Mouse (Mus musculus) forebrain, embryonic 13.5 days (tissue): ENCODE measurements at regions not wholly inside any gene's neighbourhood (a gene's known extent, or its start where the extent isn't known, plus 50 kb on each side); places are given as distances from the start of the nearest gene placed in this dataset.
A peak's percentile ranks its signal among the peaks of the same experiment; 100 is the strongest.

Experiments used
- ATAC-seq: fragments of 200-750 bp; cut with Nextera tagmentation; 2 replicates; pipeline ENCODE4 v1.8.0; 2017
- H3K27ac ChIP-seq: fragments of 300-500 bp; sonication (generic); 2 replicates; pipeline ENCODE4 v1.5.1; 2015; ENCODE audit warnings: inconsistent platforms, mild to moderate bottlenecking, moderate library complexity
- H3K27me3 ChIP-seq: fragments of 300-500 bp; sonication (generic); 2 replicates; pipeline ENCODE4 v1.6.1; 2015; ENCODE audit warnings: mild to moderate bottlenecking, inconsistent platforms
- H3K36me3 ChIP-seq: fragments of 300-500 bp; sonication (generic); 2 replicates; pipeline ENCODE4 v1.6.1; 2015; ENCODE audit warnings: mild to moderate bottlenecking, inconsistent platforms; ENCODE audit not compliant: poor library complexity, severe bottlenecking
- H3K4me1 ChIP-seq: fragments of 300-500 bp; sonication (generic); 2 replicates; pipeline ENCODE4 v1.6.1; 2015; ENCODE audit warnings: inconsistent platforms
- H3K4me2 ChIP-seq: fragments of 300-500 bp; sonication (generic); 2 replicates; pipeline ENCODE4 v1.6.1; 2015; ENCODE audit warnings: inconsistent platforms, mild to moderate bottlenecking, moderate library complexity
- H3K4me3 ChIP-seq: fragments of 300-500 bp; sonication (generic); 2 replicates; pipeline ENCODE4 v1.5.1; 2015; ENCODE audit warnings: mild to moderate bottlenecking, inconsistent platforms
- H3K9ac ChIP-seq: fragments of 300-500 bp; sonication (generic); 2 replicates; pipeline ENCODE4 v1.6.1; 2015; ENCODE audit warnings: mild to moderate bottlenecking, inconsistent platforms
- H3K9me3 ChIP-seq: fragments of 300-500 bp; sonication (generic); replicated peaks from 2 replicates; pipeline ENCODE4 v1.6.1; 2016; ENCODE audit warnings: inconsistent platforms
- WGBS: fragments of 180-500 bp; shearing (Covaris S2); methylation state at CpG from one replicate; pipeline ENCODE4 v1.1.7; 2015; 5-methylcytosine and 5-hydroxymethylcytosine counted together

GRCm38 (mm10) chr6:11647651-11648050, 259.6 kb downstream of the Ndufa4 start:
- Histone ChIP-seq H3K4me2 (no peak overlapping the region), H3K9ac (no peak overlapping the region), H3K27me3 (no peaks in the 10 kb centered on the region), H3K4me1 (no peaks in the 10 kb centered on the region), H3K4me3 (no peak overlapping the region), H3K9me3 (no peaks in the 10 kb centered on the region), H3K36me3 (no peaks in the 10 kb centered on the region), H3K27ac (no peak overlapping the region)
- WGBS, result 63% methylated on average over 1 of the region's 1 CpGs
- no peak for ATAC-seq

- no peak for ATAC-seq
- Histone ChIP-seq H3K36me3 (no peaks in the 10 kb centered on the region), H3K4me3 (no peak overlapping the region), H3K27ac (no peak overlapping the region), H3K27me3 (no peaks in the 10 kb centered on the region), H3K4me2 (no peak overlapping the region), H3K9me3 (no peaks in the 10 kb centered on the region), H3K4me1 (no peaks in the 10 kb centered on the region), H3K9ac (no peak overlapping the region)
- WGBS, result 80% methylated on average over 4 of the region's 4 CpGs
Observed at GRCm38 (mm10) chr6:11613331-11613730, 294.0 kb downstream of the Ndufa4 start.

- no peaks in the 10 kb centered on the region for H3K36me3 ChIP-seq
- no peak for ATAC-seq
Observed at GRCm38 (mm10) chr6:11608214-11608613, 299.1 kb downstream of the Ndufa4 start.

GRCm38 (mm10) chr6:11607696-11608095, 299.6 kb downstream of the Ndufa4 start:
- WGBS, result 84% methylated on average over 2 of the region's 2 CpGs

More at GRCm38 (mm10) chr6:11608214-11608613, 299.1 kb downstream of the Ndufa4 start:
- Histone ChIP-seq H3K27me3 (no peaks in the 10 kb centered on the region), H3K9me3 (no peaks in the 10 kb centered on the region), H3K27ac (no peak overlapping the region), H3K4me2 (no peak overlapping the region), H3K4me1 (no peaks in the 10 kb centered on the region), H3K9ac (no peak overlapping the region), H3K4me3 (no peak overlapping the region)

GRCm38 (mm10) chr6:11606055-11606454, 301.2 kb downstream of the Ndufa4 start:
- Histone ChIP-seq H3K36me3 (no peaks in the 10 kb centered on the region), H3K4me2 (no peak overlapping the region), H3K9me3 (no peaks in the 10 kb centered on the region), H3K4me3 (no peak overlapping the region), H3K9ac (no peak overlapping the region), H3K4me1 (no peaks in the 10 kb centered on the region), H3K27ac (no peak overlapping the region), H3K27me3 (no peaks in the 10 kb centered on the region)
- WGBS, result 34% methylated on average over 3 of the region's 3 CpGs
- no peak for ATAC-seq

More at GRCm38 (mm10) chr6:11607696-11608095, 299.6 kb downstream of the Ndufa4 start:
- Histone ChIP-seq H3K27ac (no peak overlapping the region), H3K36me3 (no peaks in the 10 kb centered on the region), H3K4me2 (no peak overlapping the region), H3K9me3 (no peaks in the 10 kb centered on the region), H3K4me3 (no peak overlapping the region), H3K4me1 (no peaks in the 10 kb centered on the region), H3K27me3 (no peaks in the 10 kb centered on the region), H3K9ac (no peak overlapping the region)
- ATAC-seq, result no peak

GRCm38 (mm10) chr6:11605526-11605925, 301.8 kb downstream of the Ndufa4 start:
- no peaks in the 10 kb centered on the region for H3K4me1 ChIP-seq
- H3K36me3 ChIP-seq, result no peaks in the 10 kb centered on the region
- H3K9me3 ChIP-seq, result no peaks in the 10 kb centered on the region
- H3K27me3 ChIP-seq, result no peaks in the 10 kb centered on the region
- no peak for ATAC-seq
- no peak overlapping the region for H3K4me2 ChIP-seq
- no peak overlapping the region for H3K27ac ChIP-seq
- 73% methylated on average over 4 of the region's 4 CpGs for WGBS
- H3K4me3 ChIP-seq, result no peak overlapping the region
- no peak overlapping the region for H3K9ac ChIP-seq

- H3K4me3 ChIP-seq, result no peak overlapping the region
- WGBS, result 38% methylated on average over 2 of the region's 2 CpGs
- H3K9me3 ChIP-seq, result no peaks in the 10 kb centered on the region
- 0 out of 2 replicates have a peak, but pooled peaks cover 3% of the 10 kb centered on the region for H3K4me1 ChIP-seq
- no peak overlapping the region for H3K9ac ChIP-seq
- H3K27ac ChIP-seq, result no peak overlapping the region
- ATAC-seq, result no peak
- no peaks in the 10 kb centered on the region for H3K27me3 ChIP-seq
- no peak overlapping the region for H3K4me2 ChIP-seq
- H3K36me3 ChIP-seq, result no peaks in the 10 kb centered on the region
Observed at GRCm38 (mm10) chr6:11594936-11595335, 312.4 kb downstream of the Ndufa4 start.

- H3K36me3 ChIP-seq, result no peaks in the 10 kb centered on the region
- 80% methylated on average over 14 of the region's 14 CpGs for WGBS
- H3K4me2 ChIP-seq, result no peak overlapping the region
- H3K27me3 ChIP-seq, result no peaks in the 10 kb centered on the region
- H3K9ac ChIP-seq, result no peak overlapping the region
- ATAC-seq, result peak; percentile 57; the same call in 1 of the 2 replicates
- 0 out of 2 replicates have a peak, but pooled peaks cover 3% of the 10 kb centered on the region for H3K4me1 ChIP-seq
- H3K4me3 ChIP-seq, result no peak overlapping the region
- H3K27ac ChIP-seq, result no peak overlapping the region
- no peaks in the 10 kb centered on the region for H3K9me3 ChIP-seq
Observed at GRCm38 (mm10) chr6:11593583-11594271, 313.6 kb downstream of the Ndufa4 start.

GRCm38 (mm10) chr6:11576091-11576490, 331.2 kb downstream of the Ndufa4 start:
- WGBS, result 88% methylated on average over 5 of the region's 5 CpGs
- no peaks in the 10 kb centered on the region for H3K27me3 ChIP-seq
- no peaks in the 10 kb centered on the region for H3K36me3 ChIP-seq
- H3K4me2 ChIP-seq, result no peak overlapping the region
- no peaks in the 10 kb centered on the region for H3K9me3 ChIP-seq
- H3K27ac ChIP-seq, result no peak overlapping the region
- H3K4me3 ChIP-seq, result no peak overlapping the region
- no peaks in the 10 kb centered on the region for H3K4me1 ChIP-seq
- H3K9ac ChIP-seq, result no peak overlapping the region
- no peak for ATAC-seq

- Histone ChIP-seq H3K9me3 (no peaks in the 10 kb centered on the region), H3K27me3 (no peaks in the 10 kb centered on the region), H3K4me2 (no peak overlapping the region), H3K4me3 (no peak overlapping the region), H3K27ac (no peak overlapping the region), H3K36me3 (no peaks in the 10 kb centered on the region), H3K4me1 (no peaks in the 10 kb centered on the region), H3K9ac (no peak overlapping the region)
- ATAC-seq, result no peak
- 96% methylated on average over 2 of the region's 2 CpGs for WGBS
Observed at GRCm38 (mm10) chr6:11565246-11565645, 342.1 kb downstream of the Ndufa4 start.

GRCm38 (mm10) chr6:11550473-11550872, 356.8 kb downstream of the Ndufa4 start:
- Histone ChIP-seq H3K4me2 (no peak overlapping the region), H3K9me3 (no peaks in the 10 kb centered on the region), H3K4me1 (no peaks in the 10 kb centered on the region), H3K4me3 (no peak overlapping the region), H3K27me3 (no peaks in the 10 kb centered on the region), H3K27ac (no peak overlapping the region), H3K9ac (no peak overlapping the region), H3K36me3 (no peaks in the 10 kb centered on the region)
- no peak for ATAC-seq

GRCm38 (mm10) chr6:11547318-11547717, 360.0 kb downstream of the Ndufa4 start:
- H3K4me2 ChIP-seq, result no peak overlapping the region
- H3K9ac ChIP-seq, result no peak overlapping the region
- no peak overlapping the region for H3K27ac ChIP-seq
- no peak for ATAC-seq
- no peaks in the 10 kb centered on the region for H3K9me3 ChIP-seq
- H3K36me3 ChIP-seq, result no peaks in the 10 kb centered on the region
- no peaks in the 10 kb centered on the region for H3K27me3 ChIP-seq
- H3K4me3 ChIP-seq, result no peak overlapping the region
- H3K4me1 ChIP-seq, result no peaks in the 10 kb centered on the region
